Mouse (Mus musculus) embryonic fibroblast, embryonic 13.5 days (primary cell): ENCODE data around the gene Akap5.

Experiments
- CTCF ChIP-seq: IDR thresholded peaks from 2 replicates; pipeline ENCODE4 v1.5.1; 2011; ENCODE audit warnings: mild to moderate bottlenecking, control low read depth, low read length, moderate library complexity, borderline replicate concordance; ENCODE audit not compliant: insufficient read depth
- POLR2A ChIP-seq: IDR thresholded peaks from 2 replicates; pipeline ENCODE4 v1.6.1; 2011; ENCODE audit warnings: low read depth, mild to moderate bottlenecking, control low read depth, low read length, moderate library complexity

DNA sequence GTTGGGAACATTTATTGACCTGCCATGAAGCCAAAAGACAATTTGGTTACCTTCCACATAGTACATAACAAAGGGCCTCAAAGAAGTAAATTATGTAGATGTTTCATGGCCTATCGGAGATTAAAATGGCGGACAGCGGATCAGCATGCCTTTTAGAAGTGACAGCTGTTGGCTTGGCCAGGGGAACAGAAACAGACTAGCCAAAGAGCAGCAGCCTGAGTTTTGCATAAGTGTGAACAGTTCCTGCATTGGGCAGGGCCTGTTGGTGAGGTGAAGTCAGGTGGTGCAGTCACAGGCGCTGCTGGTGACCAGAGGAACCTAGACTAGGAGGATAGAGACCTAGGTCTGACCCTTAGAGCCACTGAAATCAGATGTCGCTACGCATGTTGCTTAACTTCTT, 52.4 kb downstream of the Akap5 start:
- TF ChIP-seq CTCF, result no peak
- TF ChIP-seq POLR2A, result no peak
